Mouse (Mus musculus) embryonic facial prominence, embryonic 13.5 days (tissue): ENCODE results near the gene Gpd2. TPM values are rescaled to one million over a fixed set of nuclear protein-coding genes. Genes with fewer than 3 reads are reported as not detected.

Experiments used
- ATAC-seq: fragments of 200-750 bp; cut with Nextera tagmentation; 2 replicates; pipeline ENCODE4 v1.8.0; 2017; ENCODE audit warnings: low read depth; ENCODE audit not compliant: insufficient number of reproducible peaks, insufficient read depth, low FRiP score, low TSS enrichment
- H3K27ac ChIP-seq: fragments of 300-500 bp; sonication (generic); 2 replicates; pipeline ENCODE4 v1.5.1; 2015; ENCODE audit warnings: moderate library complexity, mild to moderate bottlenecking, inconsistent platforms
- H3K27me3 ChIP-seq: fragments of 300-500 bp; sonication (generic); 2 replicates; pipeline ENCODE4 v1.6.1; 2015; ENCODE audit warnings: mild to moderate bottlenecking, inconsistent platforms
- H3K36me3 ChIP-seq: fragments of 300-500 bp; sonication (generic); 2 replicates; pipeline ENCODE4 v1.6.1; 2015; ENCODE audit warnings: mild to moderate bottlenecking, inconsistent platforms
- H3K4me1 ChIP-seq: fragments of 300-500 bp; sonication (generic); 2 replicates; pipeline ENCODE4 v1.6.1; 2015; ENCODE audit warnings: inconsistent platforms
- H3K4me2 ChIP-seq: fragments of 300-500 bp; sonication (generic); 2 replicates; pipeline ENCODE4 v1.6.1; 2015; ENCODE audit warnings: moderate library complexity, mild to moderate bottlenecking, inconsistent platforms
- H3K4me3 ChIP-seq: fragments of 300-500 bp; sonication (generic); 2 replicates; pipeline ENCODE4 v1.5.1; 2015; ENCODE audit warnings: mild to moderate bottlenecking, inconsistent platforms
- H3K9ac ChIP-seq: fragments of 300-500 bp; sonication (generic); 2 replicates; pipeline ENCODE4 v1.6.1; 2015; ENCODE audit warnings: mild to moderate bottlenecking, inconsistent platforms
- H3K9me3 ChIP-seq: fragments of 300-500 bp; sonication (generic); 2 replicates; pipeline ENCODE4 v1.6.1; 2016; ENCODE audit warnings: inconsistent platforms
- WGBS: fragments of 180-500 bp; shearing (Covaris S2); methylation state at CpG from one replicate; pipeline ENCODE4 v1.1.7; 2015; ENCODE audit warnings: mixed read lengths; 5-methylcytosine and 5-hydroxymethylcytosine counted together
- polyA plus RNA-seq: library from polyadenylated mRNA; unstranded; fragments of >200 nt; fragmentation: Nextera tagmentation; extraction: Ambion mirVana; gene quantifications from 2 replicates; pipeline ENCODE4 v1.2.1, GENCODE M21; 2015

The Gpd2 gene
- polyA plus RNA-seq, 1 experiment from 2014 or later = 14.4 TPM

DNA sequence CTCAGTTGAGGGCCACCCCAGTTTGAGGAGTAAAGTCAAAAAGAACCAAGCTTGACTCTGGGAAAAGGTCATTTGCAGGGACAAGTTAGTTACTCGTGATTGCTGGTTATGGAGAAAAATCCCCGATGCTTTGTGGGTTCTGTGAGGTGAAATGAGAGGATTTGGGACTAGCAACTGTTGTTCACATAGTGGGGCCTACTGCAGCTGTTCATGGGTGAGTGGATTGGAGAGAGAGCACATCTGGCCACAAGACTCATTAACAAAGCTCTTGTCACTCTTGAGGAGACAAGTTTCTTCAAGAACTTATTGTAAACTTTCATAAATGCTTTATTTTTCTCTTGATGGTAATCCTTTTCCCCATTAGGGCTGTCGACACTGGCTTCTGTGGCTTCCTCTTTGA is 117.4 kb downstream of the Gpd2 start:
- H3K9me3 ChIP-seq = no peaks in the 10 kb centered on the region
- no peaks in the 10 kb centered on the region for H3K36me3 ChIP-seq
- no peaks in the 10 kb centered on the region for H3K27me3 ChIP-seq
- H3K9ac ChIP-seq = no peak overlapping the region
- H3K4me1 ChIP-seq = peaks cover 10% of the 10 kb centered on the region
- 71% methylated on average over 3 of the region's 3 CpGs for WGBS
- no peak for ATAC-seq
- no peak overlapping the region for H3K4me3 ChIP-seq
- no peak overlapping the region for H3K27ac ChIP-seq
- no peak overlapping the region for H3K4me2 ChIP-seq

DNA sequence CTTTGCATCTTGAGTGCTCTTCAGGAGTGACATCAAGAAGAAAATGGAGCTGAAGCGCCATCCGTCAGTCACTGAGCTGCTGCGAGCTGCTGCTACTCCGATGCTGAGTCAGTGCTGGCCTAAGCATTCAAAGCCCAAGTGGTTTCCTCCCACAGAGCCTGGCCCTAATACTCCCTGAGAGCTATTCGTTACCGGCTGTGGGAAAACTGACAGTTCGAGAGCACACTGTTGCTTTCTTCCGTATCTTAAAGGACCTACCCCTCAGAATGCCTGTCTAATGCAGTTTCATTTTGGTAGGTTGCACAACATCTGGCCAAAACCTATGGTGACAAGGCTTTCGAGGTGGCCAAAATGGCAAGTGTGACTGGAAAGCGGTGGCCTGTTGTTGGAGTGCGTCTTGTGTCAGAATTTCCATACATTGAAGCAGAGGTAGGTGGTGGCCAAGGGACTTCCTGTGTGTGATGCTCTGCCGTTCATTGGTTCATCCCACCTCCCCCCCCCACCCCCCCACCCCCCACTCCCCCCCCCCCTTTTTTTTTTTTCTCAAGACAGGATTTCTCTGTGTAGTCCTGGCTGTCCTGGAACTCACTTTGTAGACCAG is 118.9 kb downstream of the Gpd2 start:
- Histone ChIP-seq H3K36me3 (no peaks in the 10 kb centered on the region), H3K27me3 (no peaks in the 10 kb centered on the region), H3K4me1 (no peaks in the 10 kb centered on the region), H3K9me3 (no peaks in the 10 kb centered on the region), H3K9ac (no peak overlapping the region), H3K4me3 (no peak overlapping the region), H3K4me2 (no peak overlapping the region), H3K27ac (no peak overlapping the region)
- WGBS = 91% methylated on average over 12 of the region's 12 CpGs
- ATAC-seq = no peak

- no peak overlapping the region for H3K4me3 ChIP-seq
- no peaks in the 10 kb centered on the region for H3K36me3 ChIP-seq
- H3K27me3 ChIP-seq = no peaks in the 10 kb centered on the region
- no peak overlapping the region for H3K27ac ChIP-seq
- peaks cover 4% of the 10 kb centered on the region; the same call in 1 of the 2 replicates for H3K4me1 ChIP-seq
- ATAC-seq = no peak
- H3K9ac ChIP-seq = no peak overlapping the region
- no peak overlapping the region for H3K4me2 ChIP-seq
- no peaks in the 10 kb centered on the region for H3K9me3 ChIP-seq
- WGBS = 83% methylated on average over 3 of the region's 3 CpGs
Measured at GRCm38 (mm10) chr2:57362503-57362902, 125.1 kb downstream of the Gpd2 start.

DNA sequence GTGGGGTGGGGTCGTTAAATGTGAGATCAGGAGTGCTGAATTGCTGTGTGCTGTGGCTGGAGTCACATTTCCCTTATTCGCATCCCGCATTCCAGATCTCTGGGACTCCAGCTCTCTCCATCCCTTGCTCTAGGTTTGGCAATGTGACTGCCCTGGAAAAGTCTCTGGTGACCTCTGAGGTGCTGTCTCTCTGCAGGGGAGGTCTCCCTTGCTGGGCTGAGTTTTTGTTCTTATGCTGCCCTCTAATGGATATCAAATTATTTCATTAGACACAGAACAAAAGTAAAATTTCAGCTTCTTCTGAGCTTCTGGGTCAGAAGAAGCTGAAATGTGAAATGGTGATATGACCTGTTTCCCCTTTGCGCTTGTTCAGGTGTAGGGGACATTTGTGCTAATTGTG is 137.2 kb downstream of the Gpd2 start:
- Histone ChIP-seq H3K27me3 (no peaks in the 10 kb centered on the region), H3K4me1 (peaks cover 8% of the 10 kb centered on the region; the same call in 1 of the 2 replicates), H3K9me3 (no peaks in the 10 kb centered on the region), H3K4me3 (no peak overlapping the region), H3K36me3 (no peaks in the 10 kb centered on the region), H3K4me2 (no peak overlapping the region), H3K9ac (no peak overlapping the region), H3K27ac (no peak overlapping the region)
- ATAC-seq = no peak
- 31% methylated on average over 4 of the region's 4 CpGs for WGBS

- Histone ChIP-seq H3K4me3 (no peak overlapping the region), H3K27ac (no peak overlapping the region), H3K4me1 (peaks cover 8% of the 10 kb centered on the region; the same call in 1 of the 2 replicates), H3K36me3 (no peaks in the 10 kb centered on the region), H3K27me3 (no peaks in the 10 kb centered on the region), H3K9me3 (no peaks in the 10 kb centered on the region), H3K4me2 (no peak overlapping the region), H3K9ac (no peak overlapping the region)
- no peak for ATAC-seq
- WGBS = 85% methylated on average over 7 of the region's 7 CpGs
Measured at GRCm38 (mm10) chr2:57375138-57375837, 137.9 kb downstream of the Gpd2 start.

DNA sequence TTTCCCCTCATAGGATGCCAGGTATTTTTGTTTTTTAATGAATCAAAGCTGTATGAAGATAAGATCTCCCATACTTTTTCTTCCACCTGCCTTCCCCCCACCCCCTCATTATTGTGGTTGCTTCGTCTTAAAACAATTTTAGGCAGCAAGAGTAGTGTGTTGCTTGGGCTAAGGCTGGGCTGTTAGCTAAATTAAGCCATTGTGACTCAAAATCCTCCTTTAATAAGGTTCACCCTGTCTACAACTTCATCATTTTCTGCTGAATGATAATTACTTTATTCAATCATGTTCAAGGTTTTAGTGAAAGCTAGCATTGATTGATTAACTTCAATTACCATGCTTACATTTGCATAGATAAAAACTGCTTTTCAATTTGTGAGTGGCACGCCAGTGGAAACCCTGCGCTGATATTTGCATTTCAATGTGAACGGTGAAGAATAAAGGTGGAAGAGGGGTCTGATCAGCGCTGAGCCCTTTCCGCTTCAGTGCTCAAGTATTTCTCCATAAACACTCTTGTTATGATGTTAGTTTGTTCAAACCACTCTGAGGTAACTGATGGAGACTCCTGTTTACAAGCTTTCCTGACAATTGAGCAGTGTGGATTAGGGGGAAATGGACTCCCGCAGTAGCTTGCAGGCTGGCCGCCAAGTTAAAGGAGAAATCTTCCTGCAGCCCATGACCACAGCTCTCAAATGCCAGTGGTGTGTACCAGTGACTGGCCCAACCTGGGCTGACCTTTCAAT is 140.9 kb downstream of the Gpd2 start:
- H3K4me2 ChIP-seq = no peak overlapping the region
- peaks cover 8% of the 10 kb centered on the region; the same call in 1 of the 2 replicates for H3K4me1 ChIP-seq
- no peaks in the 10 kb centered on the region for H3K27me3 ChIP-seq
- no peak overlapping the region for H3K9ac ChIP-seq
- H3K4me3 ChIP-seq = no peak overlapping the region
- 19% methylated on average over 8 of the region's 8 CpGs for WGBS
- ATAC-seq = no peak
- H3K9me3 ChIP-seq = no peaks in the 10 kb centered on the region
- no peaks in the 10 kb centered on the region for H3K36me3 ChIP-seq
- no peak overlapping the region for H3K27ac ChIP-seq

GRCm38 (mm10) chr2:57384625-57385024 is 147.2 kb downstream of the Gpd2 start:
- ATAC-seq = no peak
- H3K4me1 ChIP-seq = 0 out of 2 replicates have a peak, but pooled peaks cover 5% of the 10 kb centered on the region
- H3K27ac ChIP-seq = no peak overlapping the region
- no peaks in the 10 kb centered on the region for H3K9me3 ChIP-seq
- no peak overlapping the region for H3K9ac ChIP-seq
- no peaks in the 10 kb centered on the region for H3K36me3 ChIP-seq
- H3K4me2 ChIP-seq = no peak overlapping the region
- H3K4me3 ChIP-seq = no peak overlapping the region
- H3K27me3 ChIP-seq = no peaks in the 10 kb centered on the region
- 86% methylated on average over 2 of the region's 2 CpGs for WGBS

GRCm38 (mm10) chr2:57387816-57388215 is 150.4 kb downstream of the Gpd2 start:
- no peaks in the 10 kb centered on the region for H3K9me3 ChIP-seq
- H3K4me3 ChIP-seq = no peak overlapping the region
- H3K27me3 ChIP-seq = no peaks in the 10 kb centered on the region
- H3K9ac ChIP-seq = no peak overlapping the region
- H3K36me3 ChIP-seq = no peaks in the 10 kb centered on the region
- no peak for ATAC-seq
- no peak overlapping the region for H3K4me2 ChIP-seq
- 46% methylated on average over 7 of the region's 7 CpGs for WGBS
- H3K4me1 ChIP-seq = 0 out of 2 replicates have a peak, but pooled peaks cover 5% of the 10 kb centered on the region
- no peak overlapping the region for H3K27ac ChIP-seq

DNA sequence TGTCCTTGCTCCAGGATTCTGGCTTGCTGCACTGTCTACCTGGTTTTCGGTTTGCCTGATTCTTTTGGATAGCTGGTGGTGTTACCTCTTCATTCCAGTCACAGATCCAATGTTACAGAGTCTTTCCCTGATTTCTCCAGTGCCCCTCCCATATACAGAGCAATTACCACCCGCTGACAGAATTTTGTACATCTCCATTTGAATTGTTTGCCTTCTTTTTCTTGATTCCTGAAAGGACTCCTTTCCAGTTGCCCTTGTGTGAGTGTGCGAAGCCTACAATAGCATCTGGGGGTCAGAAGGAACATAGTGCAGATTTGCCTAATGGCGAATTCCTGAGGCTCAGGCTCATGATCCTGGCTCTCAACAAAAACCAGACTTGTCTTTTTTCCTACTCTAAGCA is 157.6 kb downstream of the Gpd2 start:
- no peak overlapping the region for H3K4me2 ChIP-seq
- no peaks in the 10 kb centered on the region for H3K27me3 ChIP-seq
- H3K9me3 ChIP-seq = no peaks in the 10 kb centered on the region
- no peaks in the 10 kb centered on the region for H3K4me1 ChIP-seq
- no peaks in the 10 kb centered on the region for H3K36me3 ChIP-seq
- no peak overlapping the region for H3K4me3 ChIP-seq
- no peak overlapping the region for H3K9ac ChIP-seq
- WGBS = 79% methylated on average over 4 of the region's 4 CpGs
- no peak overlapping the region for H3K27ac ChIP-seq
- ATAC-seq = no peak

DNA sequence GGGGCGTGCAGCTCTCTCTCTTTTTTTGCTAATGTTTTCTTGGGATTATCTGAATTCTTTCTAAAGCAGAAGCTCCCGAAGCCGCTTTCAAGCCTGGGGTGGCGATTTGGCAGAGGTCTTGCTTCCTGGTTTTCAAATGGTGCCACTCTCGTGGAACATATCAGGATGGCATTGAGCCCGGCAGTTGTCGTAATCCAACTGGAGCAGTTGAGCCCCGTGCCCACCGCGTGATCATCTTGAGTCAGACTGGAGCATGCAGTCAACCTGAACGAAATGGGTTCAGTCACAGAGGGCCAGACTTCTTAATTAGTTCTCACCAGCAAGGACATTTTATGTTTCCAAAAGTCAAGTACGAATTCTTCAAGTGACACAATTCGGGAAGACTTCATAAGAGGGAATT is 158.6 kb downstream of the Gpd2 start:
- H3K9me3 ChIP-seq = no peaks in the 10 kb centered on the region
- 91% methylated on average over 13 of the region's 13 CpGs for WGBS
- H3K4me3 ChIP-seq = no peak overlapping the region
- no peak overlapping the region for H3K27ac ChIP-seq
- H3K9ac ChIP-seq = no peak overlapping the region
- ATAC-seq = no peak
- no peak overlapping the region for H3K4me2 ChIP-seq
- H3K36me3 ChIP-seq = no peaks in the 10 kb centered on the region
- H3K4me1 ChIP-seq = no peaks in the 10 kb centered on the region
- no peaks in the 10 kb centered on the region for H3K27me3 ChIP-seq

DNA sequence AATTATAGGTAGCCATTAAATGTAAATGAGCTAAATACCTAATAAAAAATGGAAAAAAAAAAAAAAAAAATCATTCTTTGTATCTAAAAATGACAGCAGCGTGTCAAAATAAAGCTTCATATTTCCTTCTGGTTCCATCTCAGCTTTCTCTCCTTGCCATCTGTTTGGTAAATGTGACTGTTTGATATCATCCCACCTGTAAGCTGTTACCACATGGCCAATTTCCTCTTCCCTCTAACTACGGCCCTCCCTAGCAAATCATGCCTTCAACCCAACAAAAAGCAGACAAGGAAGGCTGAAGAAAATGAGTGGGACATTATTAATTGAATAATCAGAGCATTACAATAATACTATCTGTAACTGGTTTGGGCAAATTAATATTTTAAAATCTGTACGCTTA is 160.3 kb downstream of the Gpd2 start:
- no peaks in the 10 kb centered on the region for H3K27me3 ChIP-seq
- H3K4me2 ChIP-seq = no peak overlapping the region
- H3K9ac ChIP-seq = no peak overlapping the region
- no peaks in the 10 kb centered on the region for H3K36me3 ChIP-seq
- no peak for ATAC-seq
- WGBS = 74% methylated on average over 3 of the region's 3 CpGs
- no peaks in the 10 kb centered on the region for H3K9me3 ChIP-seq
- H3K4me1 ChIP-seq = no peaks in the 10 kb centered on the region
- no peak overlapping the region for H3K4me3 ChIP-seq
- no peak overlapping the region for H3K27ac ChIP-seq
